Mouse (Mus musculus) kidney, embryonic 15.5 days (tissue): Measurements from ENCODE around the gene Mex3a. TPM values are rescaled to one million over a fixed set of nuclear protein-coding genes. Genes with fewer than 3 reads are reported as not detected.

ENCODE experiments used
- ATAC-seq: fragments of 200-750 bp; cut with Nextera tagmentation; replicated peaks from 2 replicates; pipeline ENCODE4 v1.8.0; 2017; ENCODE audit warnings: moderate TSS enrichment; ENCODE audit not compliant: low FRiP score
- H3K27ac ChIP-seq: fragments of 300-500 bp; sonication (generic); 2 replicates; pipeline ENCODE4 v1.5.1; 2015; ENCODE audit warnings: mild to moderate bottlenecking, inconsistent platforms
- H3K27me3 ChIP-seq: fragments of 300-500 bp; sonication (generic); 2 replicates; pipeline ENCODE4 v1.6.1; 2015; ENCODE audit warnings: inconsistent platforms
- H3K36me3 ChIP-seq: fragments of 300-500 bp; sonication (generic); 2 replicates; pipeline ENCODE4 v1.6.1; 2015; ENCODE audit warnings: inconsistent platforms
- H3K4me1 ChIP-seq: fragments of 300-500 bp; sonication (generic); 2 replicates; pipeline ENCODE4 v1.6.1; 2015; ENCODE audit warnings: inconsistent platforms
- H3K4me2 ChIP-seq: fragments of 300-500 bp; sonication (generic); 2 replicates; pipeline ENCODE4 v1.6.1; 2015; ENCODE audit warnings: moderate library complexity, mild to moderate bottlenecking, inconsistent platforms
- H3K4me3 ChIP-seq: fragments of 300-500 bp; sonication (generic); replicated peaks from 2 replicates; pipeline ENCODE4 v1.5.1; 2015; ENCODE audit warnings: mild to moderate bottlenecking, inconsistent platforms
- H3K9ac ChIP-seq: fragments of 300-500 bp; sonication (generic); 2 replicates; pipeline ENCODE4 v1.6.1; 2015; ENCODE audit warnings: mild to moderate bottlenecking, inconsistent platforms
- H3K9me3 ChIP-seq: fragments of 300-500 bp; sonication (generic); replicated peaks from 2 replicates; pipeline ENCODE4 v1.6.1; 2016; ENCODE audit warnings: inconsistent platforms
- WGBS: fragments of 180-500 bp; shearing (Covaris S2); methylation state at CpG from one replicate; pipeline ENCODE4 v1.1.7; 2015; ENCODE audit warnings: mixed read lengths; 5-methylcytosine and 5-hydroxymethylcytosine counted together
- polyA plus RNA-seq: library from polyadenylated mRNA; unstranded; fragments of >200 nt; fragmentation: Nextera tagmentation; extraction: Ambion mirVana; gene quantifications from 2 replicates; pipeline ENCODE4 v1.2.1, GENCODE M21; 2015

Gene Mex3a
- 20.9 and 22.0 TPM in 2 replicates for polyA plus RNA-seq

DNA sequence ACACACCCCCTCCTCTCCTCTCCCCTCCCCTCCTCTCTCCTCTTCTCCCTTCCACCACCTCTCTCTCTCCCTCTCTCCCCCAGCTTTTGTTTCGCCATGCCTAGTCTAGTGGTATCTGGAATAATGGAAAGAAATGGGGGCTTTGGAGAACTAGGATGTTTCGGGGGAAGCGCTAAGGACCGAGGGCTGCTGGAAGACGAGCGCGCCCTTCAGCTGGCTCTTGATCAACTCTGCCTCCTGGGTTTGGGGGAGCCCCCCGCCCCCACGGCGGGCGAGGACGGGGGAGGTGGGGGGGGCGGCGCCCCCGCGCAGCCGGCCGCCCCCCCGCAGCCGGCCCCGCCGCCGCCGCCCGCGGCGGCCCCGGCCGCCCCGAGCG, at the start of gene Mex3a:
Gene Mex3a, plus strand, starts transcription at position 97 of the 376 bp plus-strand sequence.
- peaks cover 14% of the 10 kb centered on the region for H3K36me3 ChIP-seq
- 1% methylated on average over 21 of the region's 31 CpGs for WGBS
- H3K27ac ChIP-seq: peak within 1 kb of the TSS; percentile 99
- no peaks in the 10 kb centered on the region for H3K27me3 ChIP-seq
- peaks cover 73% of the 10 kb centered on the region for H3K4me1 ChIP-seq
- H3K9ac ChIP-seq: peak within 1 kb of the TSS; percentile 97
- peak within 1 kb of the TSS; percentile 87 for H3K4me2 ChIP-seq
- no peaks in the 10 kb centered on the region for H3K9me3 ChIP-seq
- peak within 1 kb of the TSS; percentile 88 for H3K4me3 ChIP-seq
- ATAC-seq: no peak

GRCm38 (mm10) chr3:88483141-88483540, 49.1 kb upstream of the Mex3a start:
- H3K4me1 ChIP-seq: peaks cover 24% of the 10 kb centered on the region
- peaks cover 54% of the 10 kb centered on the region for H3K27me3 ChIP-seq
- 84% methylated on average over 8 of the region's 8 CpGs for WGBS
- no peak overlapping the region for H3K9ac ChIP-seq
- no peak overlapping the region for H3K27ac ChIP-seq
- H3K4me2 ChIP-seq: no peak overlapping the region
- H3K36me3 ChIP-seq: peaks cover 49% of the 10 kb centered on the region
- H3K9me3 ChIP-seq: no peaks in the 10 kb centered on the region
- ATAC-seq: no peak
- no peak overlapping the region for H3K4me3 ChIP-seq

DNA sequence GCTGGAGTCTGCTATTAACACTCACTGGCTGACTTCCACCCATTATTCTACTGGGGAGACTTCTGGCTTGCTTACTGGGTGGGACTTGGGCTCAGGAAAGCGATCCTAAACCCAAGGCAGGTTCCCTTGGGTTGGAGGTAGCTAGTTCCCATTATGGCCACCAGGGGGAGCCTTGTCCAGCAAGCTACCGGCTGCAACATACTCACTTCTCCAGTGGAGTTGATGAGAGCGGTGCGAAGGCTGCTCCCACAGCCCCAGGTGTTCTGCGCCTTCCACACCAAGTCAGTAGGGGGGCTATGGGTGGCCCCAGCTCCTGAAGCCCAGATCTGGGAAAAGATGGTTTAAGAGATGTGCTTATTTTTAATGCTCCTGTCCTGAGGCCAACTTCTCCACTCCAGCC, 48.6 kb upstream of the Mex3a start:
- Histone ChIP-seq H3K27ac (no peak overlapping the region), H3K4me2 (no peak overlapping the region), H3K9ac (no peak overlapping the region), H3K9me3 (no peaks in the 10 kb centered on the region), H3K27me3 (peaks cover 52% of the 10 kb centered on the region), H3K4me3 (no peak overlapping the region), H3K36me3 (peaks cover 49% of the 10 kb centered on the region), H3K4me1 (peaks cover 28% of the 10 kb centered on the region)
- 6% methylated on average over 5 of the region's 5 CpGs for WGBS
- ATAC-seq: peak; percentile 40; the same call in 1 of the 2 replicates

GRCm38 (mm10) chr3:88484597-88485316, 47.4 kb upstream of the Mex3a start:
- peak overlapping the region; percentile 56 for H3K4me2 ChIP-seq
- peaks cover 39% of the 10 kb centered on the region for H3K4me1 ChIP-seq
- 15% methylated on average over 39 of the region's 39 CpGs for WGBS
- peak overlapping the region; percentile 29 for H3K4me3 ChIP-seq
- H3K9me3 ChIP-seq: no peaks in the 10 kb centered on the region
- peaks cover 52% of the 10 kb centered on the region for H3K27me3 ChIP-seq
- 0 out of 2 replicates have a peak overlapping the region, but pooled peaks have one; percentile 3 for H3K27ac ChIP-seq
- 0 out of 2 replicates have a peak, but pooled peaks have one; percentile 34 for ATAC-seq
- peak overlapping the region; percentile 26; the same call in 1 of the 2 replicates for H3K9ac ChIP-seq
- H3K36me3 ChIP-seq: peaks cover 49% of the 10 kb centered on the region

DNA sequence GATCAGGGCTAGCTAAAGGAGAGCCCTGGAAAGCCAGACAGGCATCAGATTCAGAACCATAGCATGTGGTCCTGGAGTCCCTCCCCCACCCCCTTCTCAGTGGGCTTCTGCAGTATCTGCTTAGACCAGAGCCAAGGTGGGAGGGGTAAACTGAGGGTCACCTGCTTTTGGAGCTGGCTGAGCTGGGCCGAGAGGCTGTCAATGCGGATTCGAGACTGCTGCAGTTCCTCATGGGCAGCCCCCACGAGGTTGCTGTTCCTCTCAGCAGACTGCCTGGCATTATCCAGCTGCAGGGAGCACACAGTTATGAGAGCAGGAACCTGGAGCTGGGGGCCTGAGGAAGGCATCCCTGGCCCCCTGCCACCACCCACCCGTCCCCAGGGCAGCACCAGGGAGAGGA, 46.2 kb upstream of the Mex3a start:
- Histone ChIP-seq H3K9me3 (no peaks in the 10 kb centered on the region), H3K4me1 (peaks cover 48% of the 10 kb centered on the region), H3K9ac (no peak overlapping the region), H3K27me3 (peaks cover 52% of the 10 kb centered on the region), H3K36me3 (peaks cover 49% of the 10 kb centered on the region), H3K4me2 (no peak overlapping the region), H3K4me3 (no peak overlapping the region), H3K27ac (no peak overlapping the region)
- WGBS: 80% methylated on average over 5 of the region's 5 CpGs
- ATAC-seq: no peak

DNA sequence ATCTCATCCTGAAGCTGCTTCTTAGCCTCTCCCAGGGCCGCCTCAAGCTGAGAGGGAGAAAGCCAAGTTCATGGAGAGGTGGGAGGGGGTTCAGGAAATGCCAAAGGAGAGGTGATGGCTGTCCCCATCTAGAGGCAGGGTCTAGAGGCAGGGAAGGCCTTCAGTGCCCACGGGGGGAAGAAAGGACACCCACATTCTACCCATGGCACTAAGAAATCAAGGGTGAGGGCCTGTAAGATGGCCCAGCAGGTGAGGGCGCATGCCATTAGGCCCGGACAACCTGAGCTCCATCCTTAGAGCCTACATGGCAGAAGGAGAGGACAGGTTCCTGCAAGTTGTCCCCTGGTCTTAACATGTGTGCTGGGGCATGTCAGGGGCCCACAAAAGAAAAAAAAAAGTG, 45.3 kb upstream of the Mex3a start:
- WGBS: 79% methylated on average over 4 of the region's 4 CpGs
- H3K27ac ChIP-seq: no peak overlapping the region
- no peak for ATAC-seq

DNA sequence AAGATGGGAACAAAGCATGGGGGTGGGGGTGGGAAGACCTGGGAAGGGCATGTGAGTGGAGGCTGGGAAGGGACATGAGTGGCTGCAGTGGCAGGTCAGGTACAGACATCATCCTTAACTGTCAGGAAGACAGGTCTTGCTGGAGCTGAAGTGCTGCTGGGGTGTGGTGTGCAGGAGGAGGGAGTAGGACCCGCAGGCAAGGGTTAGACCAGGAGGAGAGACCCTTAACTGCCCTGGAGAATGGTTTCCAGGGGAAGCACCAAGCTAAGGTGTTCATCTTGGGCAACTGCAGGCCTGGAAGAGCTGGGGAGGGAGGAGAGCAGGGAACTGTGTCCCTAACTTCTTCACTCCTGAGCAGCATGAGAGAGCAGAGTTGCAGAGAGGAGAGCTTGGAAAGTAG, 44.8 kb upstream of the Mex3a start:
- H3K27me3 ChIP-seq: peaks cover 46% of the 10 kb centered on the region
- WGBS: 75% methylated on average over 1 of the region's 1 CpGs
- H3K4me1 ChIP-seq: peaks cover 47% of the 10 kb centered on the region
- H3K36me3 ChIP-seq: peaks cover 38% of the 10 kb centered on the region
- ATAC-seq: no peak
- no peak overlapping the region for H3K27ac ChIP-seq
- H3K4me3 ChIP-seq: no peak overlapping the region
- no peak overlapping the region for H3K4me2 ChIP-seq
- no peaks in the 10 kb centered on the region for H3K9me3 ChIP-seq
- no peak overlapping the region for H3K9ac ChIP-seq

More for the DNA sequence above, 45.3 kb upstream of the Mex3a start:
- Histone ChIP-seq H3K9me3 (no peaks in the 10 kb centered on the region), H3K4me3 (no peak overlapping the region), H3K4me2 (no peak overlapping the region), H3K9ac (no peak overlapping the region), H3K36me3 (peaks cover 43% of the 10 kb centered on the region), H3K4me1 (peaks cover 49% of the 10 kb centered on the region), H3K27me3 (peaks cover 51% of the 10 kb centered on the region)

DNA sequence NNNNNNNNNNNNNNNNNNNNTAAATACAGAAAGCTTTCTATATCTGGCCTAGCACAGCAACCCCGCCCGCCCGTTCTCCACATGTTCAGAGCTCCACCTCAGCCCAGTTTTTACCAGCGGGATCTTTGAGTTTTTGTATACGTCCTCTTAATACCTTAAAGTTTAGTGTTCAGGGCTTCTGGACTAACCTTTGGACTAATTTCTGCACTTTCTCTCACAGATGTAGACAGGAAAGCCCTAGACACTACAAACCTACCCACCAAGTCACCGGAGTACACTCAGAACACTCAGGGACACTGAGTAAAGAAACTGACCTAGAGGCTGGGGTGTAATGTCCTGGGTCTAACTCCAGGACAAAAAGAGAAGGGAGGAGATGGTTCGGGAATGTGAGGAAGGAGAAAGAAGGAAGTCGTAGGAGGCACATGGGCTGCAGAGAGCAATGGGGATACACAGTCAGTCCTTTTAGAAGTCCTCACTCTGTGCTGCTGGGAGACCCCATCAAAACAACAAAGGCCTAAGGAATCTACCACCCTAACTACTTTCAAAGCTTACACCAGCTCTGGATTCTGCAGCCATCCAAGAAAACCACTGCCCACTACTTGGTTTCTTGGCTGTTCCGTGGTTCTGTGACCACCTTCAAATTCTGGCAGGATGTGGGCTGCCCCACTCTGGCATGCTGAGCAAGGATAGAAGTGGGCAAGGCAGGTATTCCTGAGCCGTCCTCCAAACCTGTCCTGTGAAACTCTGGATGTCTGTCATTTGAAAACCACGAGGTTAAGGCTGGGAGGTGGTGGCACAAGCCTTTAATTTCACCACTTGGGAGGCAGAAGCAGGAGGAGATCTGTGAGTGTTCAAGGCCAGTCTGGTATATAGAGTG, 38.3 kb upstream of the Mex3a start:
- Histone ChIP-seq H3K36me3 (0 out of 2 replicates have a peak, but pooled peaks cover 2% of the 10 kb centered on the region), H3K4me3 (no peak overlapping the region), H3K4me2 (peak overlapping the region; percentile 81; the same call in 1 of the 2 replicates), H3K4me1 (peaks cover 63% of the 10 kb centered on the region), H3K9me3 (no peaks in the 10 kb centered on the region), H3K9ac (0 out of 2 replicates have a peak overlapping the region, but pooled peaks have one; percentile 9), H3K27ac (peak overlapping the region; percentile 91), H3K27me3 (no peaks in the 10 kb centered on the region)
- ATAC-seq: no peak
- 76% methylated on average over 11 of the region's 11 CpGs for WGBS

DNA sequence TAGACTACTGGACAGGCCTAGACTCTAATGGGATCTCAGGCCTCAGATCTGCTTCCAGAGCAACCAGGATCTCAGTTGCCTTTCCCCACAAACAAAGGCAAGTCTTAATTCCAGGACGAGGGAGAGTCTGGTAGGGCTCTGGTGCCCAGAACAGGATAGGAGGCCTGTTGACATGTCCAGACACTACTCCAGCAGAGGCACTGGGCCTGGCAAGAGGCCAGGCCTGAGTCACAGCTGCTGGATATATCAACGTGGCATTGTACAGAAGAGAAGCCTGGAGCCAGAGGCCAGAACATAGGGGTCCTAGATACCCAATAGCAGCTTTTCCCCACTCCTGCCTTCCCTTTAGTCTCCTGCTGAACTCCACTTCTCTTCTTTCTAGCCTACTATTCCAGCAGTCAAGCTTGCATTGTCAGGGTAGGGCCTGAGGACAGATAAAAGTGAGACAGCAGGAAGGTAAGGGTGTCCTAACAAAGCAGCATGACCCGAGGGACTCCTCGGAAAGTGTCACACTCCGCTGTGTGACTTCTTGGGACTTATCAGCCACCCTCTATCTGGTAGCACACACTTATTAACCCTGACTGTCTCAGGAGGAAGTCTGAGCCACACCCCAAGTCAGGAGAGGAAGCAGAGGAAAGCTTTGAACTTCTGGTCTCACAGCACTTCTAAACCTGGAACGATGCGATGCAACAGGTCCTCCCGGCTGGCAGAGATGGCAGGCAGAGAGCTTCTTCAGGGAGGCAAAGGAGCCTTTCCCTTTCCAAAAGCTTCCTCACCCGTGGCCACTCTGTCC, 37.2 kb upstream of the Mex3a start:
- WGBS: 61% methylated on average over 9 of the region's 9 CpGs
- no peak overlapping the region for H3K4me3 ChIP-seq
- H3K27ac ChIP-seq: peak overlapping the region; percentile 91
- no peaks in the 10 kb centered on the region for H3K27me3 ChIP-seq
- H3K4me2 ChIP-seq: no peak overlapping the region
- H3K36me3 ChIP-seq: 0 out of 2 replicates have a peak, but pooled peaks cover 2% of the 10 kb centered on the region
- peaks cover 53% of the 10 kb centered on the region for H3K4me1 ChIP-seq
- no peaks in the 10 kb centered on the region for H3K9me3 ChIP-seq
- ATAC-seq: no peak
- H3K9ac ChIP-seq: no peak overlapping the region

DNA sequence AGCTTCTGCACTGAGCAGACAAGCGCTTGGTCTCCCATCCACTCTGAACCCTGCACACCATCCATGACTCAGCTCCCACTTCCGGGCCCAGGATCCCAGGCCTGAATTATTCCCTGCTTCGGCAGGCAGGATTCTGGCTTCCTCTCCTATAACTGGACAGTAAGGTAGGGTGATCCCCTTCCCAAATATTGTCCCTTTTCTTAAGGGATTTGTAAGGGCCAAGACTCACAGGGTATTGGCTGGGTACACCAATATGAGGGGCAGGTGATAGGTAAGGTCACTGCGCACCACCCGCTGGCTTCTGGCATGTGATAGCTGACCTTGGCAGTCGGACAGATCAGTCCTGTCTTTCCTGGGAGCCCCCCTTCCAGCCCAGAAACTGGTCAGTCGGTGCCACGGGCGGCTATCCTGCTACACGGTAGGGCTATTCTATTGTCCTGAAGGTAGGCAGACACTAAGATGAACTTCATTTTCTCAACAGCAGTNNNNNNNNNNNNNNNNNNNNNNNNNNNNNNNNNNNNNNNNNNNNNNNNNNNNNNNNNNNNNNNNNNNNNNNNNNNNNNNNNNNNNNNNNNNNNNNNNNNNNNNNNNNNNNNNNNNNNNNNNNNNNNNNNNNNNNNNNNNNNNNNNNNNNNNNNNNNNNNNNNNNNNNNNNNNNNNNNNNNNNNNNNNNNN, 36.3 kb upstream of the Mex3a start:
- Histone ChIP-seq H3K36me3 (0 out of 2 replicates have a peak, but pooled peaks cover 2% of the 10 kb centered on the region), H3K9me3 (no peaks in the 10 kb centered on the region), H3K9ac (no peak overlapping the region), H3K27me3 (no peaks in the 10 kb centered on the region), H3K4me3 (no peak overlapping the region), H3K4me1 (peaks cover 55% of the 10 kb centered on the region), H3K27ac (no peak overlapping the region), H3K4me2 (no peak overlapping the region)
- ATAC-seq: no peak
- 76% methylated on average over 10 of the region's 10 CpGs for WGBS

- H3K4me1 ChIP-seq: peaks cover 64% of the 10 kb centered on the region
- no peak overlapping the region for H3K27ac ChIP-seq
- H3K9me3 ChIP-seq: no peaks in the 10 kb centered on the region
- H3K4me2 ChIP-seq: no peak overlapping the region
- no peak overlapping the region for H3K9ac ChIP-seq
- H3K36me3 ChIP-seq: 0 out of 2 replicates have a peak, but pooled peaks cover 2% of the 10 kb centered on the region
- H3K4me3 ChIP-seq: no peak overlapping the region
- no peaks in the 10 kb centered on the region for H3K27me3 ChIP-seq
- ATAC-seq: no peak
- WGBS: 75% methylated on average over 4 of the region's 4 CpGs
These were observed 32.6 kb upstream of the Mex3a start for GRCm38 (mm10) chr3:88499580-88499979.
